Mouse (Mus musculus) CD4-positive, CD25-positive, alpha-beta regulatory T cell (primary cell): ENCODE data around the gene Pgc. TPM values are rescaled to one million over a fixed set of nuclear protein-coding genes. Genes with fewer than 3 reads are reported as not detected.

Experiments
- polyA plus RNA-seq: library from polyadenylated mRNA; unstranded; fragments of 100-300 nt; shearing (Covaris generic); gene quantifications from one replicate; pipeline ENCODE4 v1.2.1, GENCODE M21; 2017

Pgc gene
- not detected for polyA plus RNA-seq

DNA sequence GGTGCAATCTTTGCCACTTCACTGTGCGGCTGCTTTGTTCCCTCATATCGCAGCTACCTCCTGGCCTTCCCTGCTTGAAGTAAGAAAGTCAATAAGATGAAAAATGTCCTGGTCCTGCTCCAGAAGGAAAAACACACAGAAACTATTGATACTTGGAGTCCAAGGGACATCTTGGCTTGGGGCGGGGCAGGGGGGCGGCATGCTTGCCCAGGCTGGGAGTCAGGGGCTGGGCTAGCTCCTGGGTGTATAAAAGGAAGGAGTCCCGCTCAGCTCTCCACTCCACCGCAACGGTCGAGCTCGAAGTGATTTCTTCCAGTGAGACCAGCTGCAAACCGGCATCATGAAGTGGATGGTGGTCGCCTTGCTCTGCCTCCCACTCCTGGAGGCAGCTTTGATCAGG, at the start of gene Pgc:
Gene Pgc (plus strand): TSS at position 277 of the 400 bp plus-strand sequence.

GRCm38 (mm10) chr17:47688344-47688607, 38.4 kb upstream of the Pgc start, which contains the start of gene Tomm6:
Gene Tomm6, minus strand, starts transcription at chr17:47688386.

DNA sequence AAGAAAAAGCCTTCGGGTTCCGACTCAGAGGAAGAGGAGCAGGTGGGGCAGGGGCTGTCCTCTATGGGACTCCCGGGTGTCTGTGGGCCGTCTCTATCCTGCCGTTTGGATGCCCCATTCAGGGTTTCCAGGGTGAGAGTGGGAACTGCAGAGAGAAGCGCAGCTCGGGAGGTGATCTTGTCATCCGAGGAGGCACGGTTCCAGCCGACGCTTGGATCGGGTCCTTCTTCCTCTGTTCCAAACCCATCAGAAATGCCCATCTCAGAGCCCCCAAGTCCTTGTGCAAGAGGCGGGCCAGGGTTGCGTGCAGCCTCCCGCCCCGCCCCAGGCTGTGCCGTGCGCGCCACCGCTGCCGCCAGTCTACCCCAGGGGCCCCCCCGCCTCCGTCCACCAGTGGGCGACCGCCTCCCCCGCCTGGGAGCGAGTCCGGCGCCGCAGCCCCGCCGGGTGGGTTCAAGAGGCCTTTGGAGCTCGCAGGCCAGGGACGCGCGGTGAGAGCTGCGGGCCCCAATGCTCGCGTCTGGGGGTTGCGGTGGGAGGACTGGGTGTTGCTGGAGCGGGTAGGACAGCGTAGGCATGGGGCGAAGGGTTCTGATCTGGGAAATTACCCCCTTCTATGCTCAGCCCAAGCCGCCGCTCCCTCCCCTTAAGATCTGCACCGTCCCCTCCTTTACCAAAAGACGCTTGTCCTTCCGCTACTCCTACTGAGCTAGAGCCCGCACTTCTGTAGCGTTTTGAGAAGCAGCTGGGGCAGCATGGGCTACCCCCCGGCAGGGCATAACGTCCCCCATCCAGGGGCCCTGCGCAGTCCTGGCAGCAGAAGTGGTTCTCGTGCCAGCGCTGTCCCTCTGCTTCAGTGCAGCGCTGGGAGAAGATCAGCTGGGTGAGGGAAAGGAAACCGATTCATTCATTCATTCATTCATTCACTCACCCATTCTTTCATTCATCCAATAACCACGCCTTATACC, 37.8 kb upstream of the Pgc start, which contains the start of gene Frs3:
Gene Frs3 (plus strand): TSS at position 423 of the 968 bp plus-strand sequence.

GRCm38 (mm10) chr17:47694442-47694502, 32.4 kb upstream of the Pgc start, which contains the start of gene Gm21981:
Gene Gm21981, minus strand, starts transcription at chr17:47694455.

GRCm38 (mm10) chr17:47694503-47695336, 31.9 kb upstream of the Pgc start, which contains the start of gene Prickle4:
Gene Prickle4, minus strand, starts transcription at chr17:47694736.

GRCm38 (mm10) chr17:47736856-47737255, 10.2 kb downstream of the Pgc start, which contains the start of gene Tfeb:
Gene Tfeb, plus strand, starts transcription at chr17:47737030.

Other genes starting within 250 kb of the Pgc start
- 58.7 TPM for gene Taf8, start 224.6 kb upstream of the Pgc start, polyA plus RNA-seq
- 275 TPM for gene Ccnd3, start 221.8 kb upstream of the Pgc start, polyA plus RNA-seq
- gene Bysl, start 115.3 kb upstream of the Pgc start, polyA plus RNA-seq, result 18.1 TPM
- 38.1 TPM for gene Med20, start 115.3 kb upstream of the Pgc start, polyA plus RNA-seq
- 1.8 TPM for gene Gm20517, start 115.3 kb upstream of the Pgc start, polyA plus RNA-seq
- gene Usp49, start 96.2 kb upstream of the Pgc start, polyA plus RNA-seq, result 2.1 TPM
- gene Tomm6, start 38.5 kb upstream of the Pgc start, polyA plus RNA-seq, result 265 TPM
- 1.2 TPM for gene Frs3, start 37.8 kb upstream of the Pgc start, polyA plus RNA-seq
- gene Gm21981, start 32.4 kb upstream of the Pgc start, polyA plus RNA-seq, result not detected
- gene Prickle4, start 32.1 kb upstream of the Pgc start, polyA plus RNA-seq, result not detected
- 37.0 TPM for gene Tfeb, start 10.2 kb downstream of the Pgc start, polyA plus RNA-seq
- not detected for gene Mdfi, start 107.8 kb downstream of the Pgc start, polyA plus RNA-seq
- 43.2 TPM for gene Foxp4, start 197.8 kb downstream of the Pgc start, polyA plus RNA-seq